ENCODE assay signal across 50 mouse cellular contexts in genomic region chr7:140843806-140844205, GRCm38 (mm10). TPM values are rescaled to one million over a fixed set of nuclear protein-coding genes. Genes with fewer than 3 reads are reported as not detected.
"Had no signal": no experiment of that assay in that cellular context is flagged by ENCODE, and none has a peak within 500 bp of the region (broad histone marks: within the 10 kb centered on the region; RNA-seq: fewer than 3 reads in every experiment).

No protein-coding gene starts in this region.

- H3K4me2 ChIP-seq: heart, embryonic 12.5 days; heart, embryonic 13.5 days; heart, embryonic 15.5 days; hindbrain, embryonic 12.5 days; hindbrain, embryonic 13.5 days; hindbrain, embryonic 14.5 days; hindbrain, embryonic 15.5 days; intestine, embryonic 15.5 days; kidney, embryonic 15.5 days had no signal

- H3K9ac ChIP-seq: heart, embryonic 12.5 days; heart, embryonic 13.5 days; heart, embryonic 15.5 days; hindbrain, embryonic 12.5 days; hindbrain, embryonic 13.5 days; hindbrain, embryonic 14.5 days; hindbrain, embryonic 15.5 days; intestine, embryonic 15.5 days; kidney, embryonic 15.5 days had no signal

- H3K27ac ChIP-seq: heart, embryonic 10.5 days; heart, embryonic 13.5 days; heart, embryonic 15.5 days; hindbrain, embryonic 10.5 days; hindbrain, embryonic 12.5 days; hindbrain, embryonic 13.5 days; hindbrain, embryonic 14.5 days; hindbrain, embryonic 15.5 days; hindbrain, postnatal 0 days; intestine, embryonic 15.5 days; kidney, embryonic 15.5 days; kidney, postnatal 0 days; layer of hippocampus, adult 2 months had no signal

- H3K4me3 ChIP-seq: heart, embryonic 10.5 days; heart, embryonic 12.5 days; heart, embryonic 13.5 days; heart, embryonic 15.5 days; hindbrain, embryonic 10.5 days; hindbrain, embryonic 12.5 days; hindbrain, embryonic 13.5 days; hindbrain, embryonic 15.5 days; intestine, embryonic 15.5 days; kidney, embryonic 15.5 days; layer of hippocampus, adult 2 months had no signal

- DNase-seq: heart, postnatal 10 days; heart, postnatal 14 days; heart, postnatal 36 days; heart, postnatal 4 days; kidney, adult 11 months; kidney, adult 18-20 months; kidney, adult 2 months; kidney, adult 8-10 months; kidney, adult 9 months; kidney, postnatal 10 days; kidney, postnatal 14 days; kidney, postnatal 25 days; kidney, postnatal 36 days; kidney, postnatal 4 days; layer of hippocampus, adult 9-11 months; layer of hippocampus, postnatal 36 days had no signal

- ATAC-seq: hindbrain, embryonic 16.5 days; hindbrain, postnatal 0 days; inflammation-experienced regulatory T-cells, adult 6 months; intestine, embryonic 15.5 days; intestine, embryonic 16.5 days; intestine, postnatal 0 days had no signal

- H3K4me1 ChIP-seq: heart, embryonic 10.5 days; hindbrain, embryonic 12.5 days; hindbrain, embryonic 15.5 days had no signal

- H3K9me3 ChIP-seq: heart, embryonic 10.5 days; heart, embryonic 12.5 days; heart, embryonic 13.5 days; heart, embryonic 15.5 days; hindbrain, embryonic 10.5 days; hindbrain, embryonic 12.5 days; hindbrain, embryonic 13.5 days; hindbrain, embryonic 15.5 days; intestine, embryonic 15.5 days; kidney, embryonic 15.5 days had no signal

- H3K36me3 ChIP-seq: heart, embryonic 10.5 days; heart, embryonic 12.5 days; heart, embryonic 13.5 days; heart, embryonic 15.5 days; hindbrain, embryonic 10.5 days; hindbrain, embryonic 12.5 days; hindbrain, embryonic 13.5 days; hindbrain, embryonic 15.5 days; intestine, embryonic 15.5 days; kidney, embryonic 15.5 days had no signal

RNA-seq across cellular contexts. Expression of gene Scgb1c1, which starts 1.5 kb away (rescaled TPM):
- total RNA-seq: hematopoietic stem cell, adult 5-6 weeks; hindbrain, postnatal 0 days; layer of hippocampus, adult 18-20 months; layer of hippocampus, adult 2 months; layer of hippocampus, adult 8-10 months; layer of hippocampus, postnatal 10 days; layer of hippocampus, postnatal 14 days; layer of hippocampus, postnatal 25 days; layer of hippocampus, postnatal 36 days; left cerebral cortex, adult 18-20 months had no signal
- polyA plus RNA-seq: heart, embryonic 10.5 days; heart, embryonic 12.5 days; heart, embryonic 13.5 days; heart, embryonic 14.5 days; heart, embryonic 15.5 days; hindbrain, embryonic 10.5 days; hindbrain, embryonic 11.5 days; hindbrain, embryonic 12.5 days; hindbrain, embryonic 13.5 days; hindbrain, embryonic 14.5 days; hindbrain, embryonic 15.5 days; hindbrain, embryonic 16.5 days; hindbrain, postnatal 0 days; inflammation-experienced regulatory T-cells, adult 6 months; intestine, embryonic 14.5 days; intestine, embryonic 15.5 days; intestine, embryonic 16.5 days; intestine, postnatal 0 days; kidney, embryonic 14.5 days; kidney, embryonic 15.5 days; kidney, embryonic 16.5 days; kidney, postnatal 0 days; large intestine, adult 2 months had no signal

RNA-seq across cellular contexts. Expression of gene Odf3, which starts 3.8 kb away (rescaled TPM):
- total RNA-seq: heart, postnatal 10 days; heart, postnatal 14 days; heart, postnatal 25 days; heart, postnatal 36 days; heart, postnatal 4 days; hematopoietic stem cell, adult 5-6 weeks; layer of hippocampus, adult 18-20 months; layer of hippocampus, adult 2 months; layer of hippocampus, adult 8-10 months; layer of hippocampus, postnatal 10 days; layer of hippocampus, postnatal 14 days; layer of hippocampus, postnatal 25 days; layer of hippocampus, postnatal 36 days; left cerebral cortex, adult 18-20 months had no signal
- polyA plus RNA-seq: heart, embryonic 10.5 days; heart, embryonic 12.5 days; heart, embryonic 14.5 days; heart, embryonic 15.5 days; heart, embryonic 16.5 days; heart, postnatal 0 days; hindbrain, embryonic 10.5 days; hindbrain, embryonic 11.5 days; hindbrain, embryonic 12.5 days; hindbrain, embryonic 13.5 days; hindbrain, embryonic 14.5 days; hindbrain, embryonic 15.5 days; inflammation-experienced regulatory T-cells, adult 6 months; intestine, embryonic 14.5 days; intestine, embryonic 15.5 days; intestine, embryonic 16.5 days; intestine, postnatal 0 days; kidney, embryonic 14.5 days; kidney, embryonic 15.5 days; kidney, postnatal 0 days; large intestine, adult 2 months had no signal

RNA-seq across cellular contexts. Expression of gene Urah, which starts 9.0 kb away (rescaled TPM):
- total RNA-seq: heart, postnatal 10 days; heart, postnatal 14 days; heart, postnatal 4 days; hematopoietic stem cell, adult 5-6 weeks had no signal
- polyA plus RNA-seq: heart, embryonic 14.5 days; hindbrain, embryonic 12.5 days; hindbrain, embryonic 13.5 days; hindbrain, embryonic 16.5 days; inflammation-experienced regulatory T-cells, adult 6 months had no signal

RNA-seq across cellular contexts. Expression of gene Gm45785, which starts 12.3 kb away (rescaled TPM):
- total RNA-seq: heart, postnatal 10 days; heart, postnatal 14 days; heart, postnatal 25 days; heart, postnatal 36 days; layer of hippocampus, postnatal 25 days; layer of hippocampus, postnatal 36 days had no signal
- polyA plus RNA-seq: heart, embryonic 10.5 days; heart, embryonic 12.5 days; heart, embryonic 13.5 days; heart, embryonic 14.5 days; heart, embryonic 15.5 days; heart, embryonic 16.5 days; heart, postnatal 0 days; hindbrain, embryonic 10.5 days; hindbrain, embryonic 11.5 days; hindbrain, embryonic 12.5 days; hindbrain, embryonic 14.5 days; hindbrain, embryonic 15.5 days; hindbrain, embryonic 16.5 days; hindbrain, postnatal 0 days; inflammation-experienced regulatory T-cells, adult 6 months; intestine, embryonic 14.5 days; intestine, embryonic 15.5 days; intestine, embryonic 16.5 days; intestine, postnatal 0 days; kidney, adult 2 months; kidney, embryonic 14.5 days; kidney, embryonic 15.5 days; kidney, embryonic 16.5 days; large intestine, adult 2 months had no signal
